Mouse (Mus musculus) bone marrow, adult 2 months (tissue): ENCODE measurements around the gene Slc35g3. TPM values are rescaled to one million over a fixed set of nuclear protein-coding genes. Genes with fewer than 3 reads are reported as not detected.
A peak's percentile ranks its signal among the peaks of the same experiment; 100 is the strongest.
"Not testable (repeated sequence)": the region's sequence is repeated elsewhere in the genome, so short reads cannot be mapped to it uniquely, and the experiment has no call there.

Experiments used
- H3K27ac ChIP-seq: fragments of 200-500 bp; 2 replicates; pipeline ENCODE4 v1.5.1; 2012; ENCODE audit warnings: low read depth, mild to moderate bottlenecking, control low read depth, inconsistent platforms, low read length; ENCODE audit not compliant: control insufficient read depth, poor library complexity, insufficient read depth
- H3K4me1 ChIP-seq: fragments of 200-500 bp; 2 replicates; pipeline ENCODE4 v1.6.1; 2011; ENCODE audit warnings: low read length; ENCODE audit not compliant: control insufficient read depth, insufficient read depth
- H3K4me3 ChIP-seq: fragments of 200-500 bp; replicated peaks from 2 replicates; pipeline ENCODE3; 2011; ENCODE audit warnings: mild to moderate bottlenecking, low read depth, low read length, control low read depth; ENCODE audit not compliant: control insufficient read depth
- CTCF ChIP-seq: fragments of 200-500 bp; IDR thresholded peaks from 2 replicates; pipeline ENCODE4 v1.5.1; 2011; ENCODE audit warnings: low read length, control low read depth; ENCODE audit not compliant: control insufficient read depth, insufficient read depth
- POLR2A ChIP-seq: fragments of 200-500 bp; IDR thresholded peaks from 2 replicates; pipeline ENCODE4 v1.6.1; 2011; ENCODE audit warnings: low read depth, mild to moderate bottlenecking, control low read depth, low read length, borderline replicate concordance; ENCODE audit not compliant: control insufficient read depth
- WGBS: fragments of 180-500 bp; shearing (Covaris S2); methylation state at CpG from one replicate; pipeline ENCODE4 v1.1.7; 2018; 5-methylcytosine and 5-hydroxymethylcytosine counted together
- polyA plus RNA-seq: library from polyadenylated mRNA; stranded (reverse); fragments of >200 nt; gene quantifications from 2 replicates; pipeline ENCODE4 v1.2.4, GENCODE M21; 2011; ENCODE audit warnings: low replicate concordance; ENCODE audit not compliant: missing spikeins, insufficient read depth, insufficient read length

Gene Slc35g3
- polyA plus RNA-seq, 1 experiment: not detected

DNA sequence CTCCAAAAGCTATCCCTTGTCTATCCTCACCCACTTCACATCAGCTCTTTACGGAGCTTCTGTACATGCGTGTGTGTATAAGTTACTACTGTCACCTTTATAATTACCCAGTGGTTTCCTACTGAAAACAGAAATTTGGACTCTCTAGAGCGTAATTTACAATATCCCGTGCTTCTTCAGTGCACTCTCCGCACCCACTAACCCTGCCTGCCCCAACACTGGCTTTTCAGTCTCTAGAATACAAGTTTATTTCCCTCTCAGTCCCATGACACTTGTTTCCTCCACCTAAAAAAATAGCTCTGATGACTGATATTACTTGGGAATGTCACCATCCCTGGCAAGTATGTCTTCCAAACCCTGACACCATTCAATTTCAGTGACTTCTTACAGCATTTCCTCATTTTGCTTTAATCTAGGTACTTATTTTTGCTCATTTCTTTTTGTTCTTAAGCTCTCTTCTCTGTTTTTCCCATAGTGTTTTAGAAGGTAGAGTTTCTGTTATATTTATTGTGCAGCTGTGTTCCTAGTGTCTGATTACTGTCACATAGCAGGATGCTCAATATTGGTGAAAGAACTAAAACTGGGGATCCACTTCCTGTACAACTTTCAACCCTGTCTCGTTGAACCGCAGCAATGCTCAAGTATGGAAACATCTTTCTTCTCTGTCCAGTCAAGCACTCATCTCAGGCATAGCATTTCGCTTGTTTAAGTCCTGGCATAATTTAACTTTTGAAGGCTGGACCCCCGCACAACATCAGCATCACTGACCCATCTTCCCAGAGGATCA, 4.3 kb downstream of the Slc35g3 start:
- TF ChIP-seq CTCF (no peak), POLR2A (no peak)
- peak overlapping the region; percentile 2 for H3K27ac ChIP-seq
- 41% methylated on average over 9 of the region's 9 CpGs for WGBS
- H3K4me1 ChIP-seq: peaks cover 2% of the 10 kb centered on the region
- peak overlapping the region; percentile 77 for H3K4me3 ChIP-seq

DNA sequence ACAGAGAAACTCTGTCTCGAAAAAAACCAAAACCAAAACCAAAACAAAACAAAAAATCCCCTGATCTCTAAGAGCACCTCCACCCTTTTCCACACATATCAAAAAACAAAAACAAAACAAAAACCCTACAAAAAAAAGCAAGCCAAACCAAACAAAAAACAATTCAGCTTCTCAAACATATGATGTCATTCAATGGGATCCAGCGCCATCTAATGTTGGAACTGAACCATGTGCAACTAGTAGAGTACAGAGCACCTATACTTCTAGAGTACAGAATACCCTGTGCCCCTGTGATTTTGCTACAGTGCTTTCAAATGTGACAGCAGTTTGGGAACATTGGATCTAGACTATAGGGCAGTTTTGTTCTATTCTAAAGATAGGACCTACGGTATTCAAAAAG, 7.1 kb downstream of the Slc35g3 start:
- no peak overlapping the region for H3K4me3 ChIP-seq
- TF ChIP-seq POLR2A (no peak), CTCF (no peak)
- WGBS: 38% methylated on average over 3 of the region's 3 CpGs
- H3K27ac ChIP-seq: no peak overlapping the region
- H3K4me1 ChIP-seq: no peaks in the 10 kb centered on the region; the same call in 1 of the 2 replicates

DNA sequence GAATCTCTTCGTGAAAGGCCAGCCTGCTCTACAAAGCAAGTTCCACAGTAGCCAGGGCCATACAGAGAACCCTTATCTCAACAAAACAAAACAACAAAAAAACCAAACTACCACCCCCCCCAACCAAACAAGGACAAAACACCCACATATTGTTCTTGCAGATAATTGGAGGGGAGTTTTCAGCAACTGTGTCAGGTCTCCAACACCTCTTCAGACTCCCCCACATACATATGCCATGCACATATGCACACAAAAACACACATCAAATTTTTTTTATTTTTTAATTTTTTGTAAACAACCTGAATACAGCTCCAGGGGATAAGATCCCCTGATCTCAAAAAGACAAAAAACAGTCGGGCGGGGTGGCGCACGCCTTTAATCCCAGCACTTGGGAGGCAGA, 7.5 kb downstream of the Slc35g3 start:
- TF ChIP-seq CTCF (no peak), POLR2A (no peak)
- Histone ChIP-seq H3K27ac (no peak overlapping the region), H3K4me1 (no peaks in the 10 kb centered on the region; the same call in 1 of the 2 replicates), H3K4me3 (no peak overlapping the region)
- WGBS: 67% methylated on average over 5 of the region's 5 CpGs

DNA sequence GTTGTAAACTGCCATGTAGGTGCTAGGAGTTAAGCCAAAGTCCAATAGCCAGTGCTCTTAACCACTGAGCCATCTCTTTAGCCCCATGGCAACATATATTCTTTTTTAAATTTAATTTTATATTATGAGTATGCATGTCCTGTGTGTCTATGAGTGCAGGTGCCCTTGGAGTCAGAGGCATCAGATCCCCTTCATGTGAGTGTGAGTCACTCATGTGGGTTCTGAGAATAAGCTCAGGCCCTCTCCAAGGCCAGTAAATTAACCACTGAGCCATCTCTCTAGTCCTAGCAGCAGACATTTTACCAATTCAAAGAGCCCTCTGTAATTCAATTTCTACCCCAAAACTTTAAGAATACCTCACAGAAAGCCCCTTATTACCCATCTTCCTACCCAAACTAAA, 9.1 kb downstream of the Slc35g3 start:
- Histone ChIP-seq H3K27ac (no peak overlapping the region), H3K4me3 (no peak overlapping the region), H3K4me1 (no peaks in the 10 kb centered on the region; the same call in 1 of the 2 replicates)
- TF ChIP-seq CTCF: no peak
- TF ChIP-seq POLR2A: no peak

DNA sequence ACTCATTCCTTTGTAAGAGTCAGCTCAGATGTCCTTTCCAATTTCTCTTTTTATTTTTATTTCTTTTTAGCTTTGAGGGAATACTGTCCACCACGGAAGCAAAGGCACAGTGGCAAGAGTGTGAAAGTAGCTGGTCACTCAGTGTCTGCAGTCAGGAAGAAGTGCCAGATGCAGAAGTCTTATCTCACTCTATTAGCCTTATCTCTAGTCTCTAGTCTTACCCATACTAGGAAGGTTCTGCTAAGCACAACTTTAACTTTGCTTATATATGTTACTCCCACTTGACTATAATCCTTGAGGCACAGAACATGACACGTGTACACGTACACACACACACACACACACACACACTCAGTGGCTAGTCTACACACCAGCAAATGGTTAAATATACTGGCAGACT, 10.1 kb downstream of the Slc35g3 start:
- H3K4me1 ChIP-seq: no peaks in the 10 kb centered on the region; the same call in 1 of the 2 replicates

DNA sequence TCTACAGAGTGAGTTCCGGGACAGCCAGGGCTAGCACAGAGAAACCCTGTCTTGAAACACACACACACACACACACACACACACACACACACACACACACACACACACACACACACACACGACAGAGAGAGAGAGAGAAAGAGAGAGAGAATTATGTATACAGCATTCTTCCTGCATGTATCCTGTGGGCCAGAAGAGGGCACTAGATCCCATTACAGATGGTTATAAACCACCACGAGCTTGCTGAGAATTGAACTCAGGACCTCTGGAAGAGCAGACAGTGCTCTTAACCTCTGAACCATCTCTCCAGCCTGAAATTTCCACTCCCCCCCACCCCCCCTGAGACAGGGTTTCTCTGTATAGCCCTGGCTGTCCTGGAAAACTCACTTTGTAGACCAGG, 30.4 kb downstream of the Slc35g3 start:
- H3K27ac ChIP-seq, H3K4me3 ChIP-seq, H3K4me1 ChIP-seq: not testable (repeated sequence)
- WGBS: 68% methylated on average over 2 of the region's 3 CpGs

More for the DNA sequence above, 10.1 kb downstream of the Slc35g3 start:
- no peak overlapping the region for H3K4me3 ChIP-seq
- TF ChIP-seq POLR2A (no peak), CTCF (no peak)
- H3K27ac ChIP-seq: no peak overlapping the region
- WGBS: 49% methylated on average over 3 of the region's 3 CpGs

DNA sequence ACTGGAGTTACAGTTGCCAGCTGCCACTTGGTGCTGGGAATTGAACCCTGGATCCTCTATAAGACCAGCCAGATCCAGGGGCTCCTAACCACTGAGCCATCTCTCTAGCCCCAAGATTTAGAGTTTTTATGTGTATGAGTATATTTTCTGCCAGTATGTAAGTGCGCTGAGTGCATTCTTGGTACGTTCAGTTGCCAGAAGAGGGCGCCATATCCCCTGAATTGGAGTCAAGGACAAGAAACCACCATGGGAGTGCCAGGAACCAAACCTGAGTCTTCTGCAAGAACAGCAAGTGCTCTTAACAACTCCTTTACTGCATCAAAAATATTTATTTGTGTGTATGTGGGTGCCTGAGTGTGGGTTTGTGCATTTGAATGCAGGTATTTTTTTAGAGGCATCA, 32.7 kb downstream of the Slc35g3 start:
- H3K27ac ChIP-seq: no peak overlapping the region
- H3K4me1 ChIP-seq: no peaks in the 10 kb centered on the region
- no peak overlapping the region for H3K4me3 ChIP-seq
- WGBS: 45% methylated on average over 3 of the region's 3 CpGs
- TF ChIP-seq POLR2A (no peak), CTCF (peak; percentile 54)

DNA sequence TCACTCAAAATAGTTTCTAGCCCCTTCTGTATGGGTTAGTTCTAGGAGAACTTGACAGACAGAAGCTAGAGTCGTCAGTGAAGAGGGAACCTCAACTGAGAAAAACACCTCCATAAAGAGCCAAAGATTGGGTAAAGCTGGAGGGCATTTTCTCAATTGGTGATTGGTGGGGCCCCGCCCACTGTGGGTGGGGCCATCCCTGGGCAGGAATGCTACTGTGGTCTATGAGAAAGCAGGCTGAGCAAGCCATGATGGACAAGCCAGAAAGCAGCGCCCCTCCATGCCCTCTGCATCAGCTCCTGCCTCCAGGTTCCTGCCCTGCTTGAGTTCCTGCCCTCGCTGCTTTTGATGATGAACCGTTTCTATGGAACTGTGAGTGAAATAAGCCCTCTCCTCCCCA, 35.8 kb downstream of the Slc35g3 start:
- H3K27ac ChIP-seq: no peak overlapping the region; the same call in 1 of the 2 replicates
- WGBS: 53% methylated on average over 5 of the region's 5 CpGs
- TF ChIP-seq POLR2A (no peak), CTCF (no peak)
- H3K4me3 ChIP-seq: no peak overlapping the region
- no peaks in the 10 kb centered on the region for H3K4me1 ChIP-seq

DNA sequence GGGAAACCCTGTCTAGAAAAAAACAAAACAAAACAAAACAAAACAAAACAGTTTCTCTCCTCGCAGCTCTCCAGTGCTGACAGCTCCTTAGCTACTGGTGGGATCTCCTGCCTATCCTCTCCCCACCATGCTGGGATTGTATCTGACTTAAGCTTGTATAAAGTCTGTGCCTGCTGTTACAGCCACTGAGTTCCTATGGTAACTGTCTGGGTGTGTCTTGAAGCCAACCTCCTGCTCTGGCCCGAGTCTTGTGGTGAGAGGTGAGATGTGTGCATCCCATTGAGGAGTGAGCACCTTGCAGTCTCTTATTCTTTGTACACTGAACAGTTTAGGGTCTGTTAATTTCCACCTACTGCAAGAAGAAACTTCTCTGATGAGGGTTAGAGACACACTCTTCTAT, 38.7 kb downstream of the Slc35g3 start:
- Histone ChIP-seq H3K4me1 (no peaks in the 10 kb centered on the region), H3K27ac (no peak overlapping the region), H3K4me3 (no peak overlapping the region)
- TF ChIP-seq POLR2A (no peak), CTCF (no peak)
- WGBS: 64% methylated on average over 2 of the region's 2 CpGs
